Mouse (Mus musculus): ENCODE data around the gene Sox8. TPM values are rescaled to one million over a fixed set of nuclear protein-coding genes. Genes with fewer than 3 reads are reported as not detected.

Gene Sox8
- polyA plus RNA-seq, 1 experiment from 2014 or later, result 7.9 TPM

DNA sequence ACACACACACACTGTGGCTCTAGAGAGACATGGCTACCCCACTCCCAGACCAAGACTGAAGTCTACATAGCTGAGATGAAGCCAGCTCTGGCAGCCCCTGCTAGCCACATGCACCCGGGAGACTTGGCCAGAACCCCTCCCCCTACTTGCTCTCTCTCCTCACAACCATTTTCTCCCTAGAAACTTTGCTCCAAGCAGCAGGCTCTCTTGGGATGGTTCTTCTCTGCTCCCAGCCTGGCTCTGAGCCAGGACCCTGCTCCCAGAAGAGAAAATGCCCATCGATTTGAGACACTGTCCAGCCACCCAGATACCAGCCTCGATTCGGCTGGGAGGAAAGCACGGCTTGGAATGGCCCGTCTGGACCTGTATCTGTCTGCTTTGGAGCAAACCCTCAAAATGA lies 5.2 kb downstream of the Sox8 start:
- Histone ChIP-seq H3K4me3 (replicated peaks) (no peak overlapping the region), H3K4me2 (replicated peaks) (no peak overlapping the region; the same call in 1 of the 2 replicates), H3K4me1 (replicated peaks) (peaks cover 68% of the 10 kb centered on the region), H3K9ac (replicated peaks) (no peak overlapping the region), H3K9me3 (no peaks in the 10 kb centered on the region), H3K36me3 (no peaks in the 10 kb centered on the region), H3K27me3 (peaks cover 41% of the 10 kb centered on the region), H3K27ac (peak overlapping the region; percentile 47; the same call in 1 of the 2 replicates)
- no peak for ATAC-seq
- WGBS, result 24% methylated on average over 6 of the region's 6 CpGs

DNA sequence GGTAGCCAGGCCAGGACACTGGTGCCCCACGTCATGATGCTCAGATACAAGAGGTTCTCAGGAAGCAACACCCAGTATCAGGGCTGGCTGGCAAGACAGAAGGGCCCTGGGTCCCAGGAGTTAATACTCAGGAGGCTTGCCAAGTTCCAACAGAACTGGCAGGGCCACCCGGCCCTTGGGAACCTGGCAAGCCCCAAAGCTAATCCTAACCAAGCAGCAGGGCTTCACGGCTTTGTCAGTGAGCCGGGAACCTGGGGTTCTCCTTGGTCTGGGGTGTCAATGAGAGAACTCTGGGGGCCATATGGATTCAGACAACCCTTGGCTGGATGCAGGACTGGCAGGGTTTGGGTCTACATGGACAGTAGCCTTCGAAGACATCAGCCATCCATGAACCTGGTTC lies 6.0 kb downstream of the Sox8 start:
- Histone ChIP-seq H3K27me3 (peaks cover 33% of the 10 kb centered on the region), H3K4me2 (replicated peaks) (no peak overlapping the region), H3K9me3 (no peaks in the 10 kb centered on the region), H3K36me3 (no peaks in the 10 kb centered on the region), H3K27ac (no peak overlapping the region), H3K4me3 (replicated peaks) (no peak overlapping the region), H3K9ac (replicated peaks) (no peak overlapping the region), H3K4me1 (replicated peaks) (peaks cover 63% of the 10 kb centered on the region)
- WGBS, result 75% methylated on average over 5 of the region's 5 CpGs
- no peak for ATAC-seq

DNA sequence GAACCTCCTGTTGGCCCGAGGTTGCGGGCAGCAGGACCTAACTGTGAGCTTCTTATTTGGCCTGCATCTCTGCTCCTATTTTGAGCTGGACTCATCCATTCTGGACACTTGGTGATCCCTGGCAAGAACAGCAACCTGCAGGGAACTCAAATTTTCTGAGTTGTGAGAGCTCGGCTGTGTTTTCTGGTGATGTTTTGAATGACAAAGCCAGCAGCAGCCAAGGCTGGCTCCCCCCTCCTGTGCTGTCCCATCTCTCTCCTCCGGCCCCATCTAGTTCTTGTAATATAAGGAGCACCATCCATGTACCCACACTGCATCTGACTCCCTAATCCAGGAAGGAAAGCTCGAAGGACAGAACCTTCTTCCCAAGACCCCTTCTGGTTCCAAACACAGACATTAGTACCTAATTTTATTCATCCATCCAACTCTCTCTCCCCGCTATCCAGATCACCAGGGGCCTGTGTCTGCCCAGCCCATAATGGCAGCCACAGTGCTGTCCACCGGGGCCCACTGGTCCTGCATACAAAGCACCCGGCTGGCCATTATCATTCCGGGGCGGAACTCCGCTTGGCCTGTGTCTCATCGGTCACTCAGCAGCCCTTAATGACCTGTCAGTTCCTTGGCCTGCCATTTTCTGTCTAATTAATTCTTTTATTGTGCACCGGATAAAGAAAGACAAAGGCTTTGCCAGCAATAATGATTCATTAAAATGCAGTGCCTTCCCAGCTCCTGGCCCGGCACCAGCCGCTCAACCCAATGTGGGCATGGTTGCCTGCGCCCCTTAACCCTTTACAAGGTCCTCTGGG lies 9.1 kb downstream of the Sox8 start:
- Histone ChIP-seq H3K4me3 (replicated peaks) (no peak overlapping the region), H3K27ac (peak overlapping the region; percentile 84), H3K4me2 (replicated peaks) (no peak overlapping the region), H3K4me1 (replicated peaks) (peaks cover 55% of the 10 kb centered on the region), H3K9me3 (no peaks in the 10 kb centered on the region), H3K9ac (replicated peaks) (no peak overlapping the region), H3K36me3 (no peaks in the 10 kb centered on the region), H3K27me3 (peaks cover 5% of the 10 kb centered on the region; the same call in 1 of the 2 replicates)
- peak; percentile 86 for ATAC-seq
- WGBS, result 24% methylated on average over 16 of the region's 16 CpGs

GRCm38 (mm10) chr17:25560554-25561222 lies 9.8 kb downstream of the Sox8 start:
- ATAC-seq, result no peak
- Histone ChIP-seq H3K4me3 (replicated peaks) (no peak overlapping the region), H3K27me3 (peaks cover 5% of the 10 kb centered on the region; the same call in 1 of the 2 replicates), H3K4me1 (replicated peaks) (peaks cover 58% of the 10 kb centered on the region), H3K27ac (peak overlapping the region; percentile 84), H3K4me2 (replicated peaks) (no peak overlapping the region), H3K36me3 (no peaks in the 10 kb centered on the region), H3K9me3 (no peaks in the 10 kb centered on the region), H3K9ac (replicated peaks) (no peak overlapping the region)
- 60% methylated on average over 5 of the region's 5 CpGs for WGBS

DNA sequence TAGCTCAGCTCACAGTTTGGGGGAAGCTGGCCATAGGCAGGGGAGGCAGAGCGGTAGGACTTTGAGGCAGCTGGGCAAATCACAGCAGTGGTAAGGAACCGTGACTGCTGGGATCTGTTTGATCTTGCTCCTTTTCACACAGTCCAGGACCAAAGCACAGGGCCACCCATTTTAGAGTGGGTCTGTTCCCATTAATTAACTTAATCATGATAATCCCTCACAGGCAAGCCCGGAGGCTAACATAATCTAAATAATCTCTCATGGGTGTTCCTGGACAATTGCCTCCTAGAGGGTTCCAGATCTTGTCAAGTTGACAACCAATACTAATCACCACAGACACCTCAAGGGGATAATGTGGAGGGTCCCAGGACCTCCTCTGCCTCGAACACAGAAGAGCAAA lies 10.9 kb downstream of the Sox8 start:
- H3K4me2 ChIP-seq (replicated peaks), result no peak overlapping the region
- H3K9me3 ChIP-seq, result no peaks in the 10 kb centered on the region
- peaks cover 57% of the 10 kb centered on the region for H3K4me1 ChIP-seq (replicated peaks)
- H3K4me3 ChIP-seq (replicated peaks), result no peak overlapping the region
- 12% methylated on average over 4 of the region's 4 CpGs for WGBS
- no peak for ATAC-seq
- no peaks in the 10 kb centered on the region for H3K36me3 ChIP-seq
- H3K9ac ChIP-seq (replicated peaks), result no peak overlapping the region
- H3K27me3 ChIP-seq, result peaks cover 10% of the 10 kb centered on the region
- no peak overlapping the region for H3K27ac ChIP-seq

- peak; percentile 71 for ATAC-seq
- peak overlapping the region; percentile 80 for H3K27ac ChIP-seq
- WGBS, result 14% methylated on average over 21 of the region's 21 CpGs
- no peaks in the 10 kb centered on the region for H3K36me3 ChIP-seq
- peak overlapping the region; percentile 63 for H3K9ac ChIP-seq (replicated peaks)
- peak overlapping the region; percentile 34 for H3K4me3 ChIP-seq (replicated peaks)
- peak overlapping the region; percentile 70 for H3K4me2 ChIP-seq (replicated peaks)
- no peaks in the 10 kb centered on the region for H3K9me3 ChIP-seq
- peaks cover 7% of the 10 kb centered on the region for H3K27me3 ChIP-seq
- peaks cover 48% of the 10 kb centered on the region for H3K4me1 ChIP-seq (replicated peaks)
Observed at GRCm38 (mm10) chr17:25556630-25557354, 13.7 kb downstream of the Sox8 start.

GRCm38 (mm10) chr17:25555666-25556629 lies 14.5 kb downstream of the Sox8 start:
- peak; percentile 73 for ATAC-seq
- WGBS, result 6% methylated on average over 29 of the region's 29 CpGs

GRCm38 (mm10) chr17:25555159-25555558 lies 15.3 kb downstream of the Sox8 start:
- no peak overlapping the region for H3K27ac ChIP-seq
- WGBS, result 61% methylated on average over 3 of the region's 3 CpGs
- no peak overlapping the region for H3K9ac ChIP-seq (replicated peaks)

More at GRCm38 (mm10) chr17:25555666-25556629, 14.5 kb downstream of the Sox8 start:
- Histone ChIP-seq H3K36me3 (no peaks in the 10 kb centered on the region), H3K4me3 (replicated peaks) (peak overlapping the region; percentile 34), H3K9me3 (no peaks in the 10 kb centered on the region), H3K4me2 (replicated peaks) (peak overlapping the region; percentile 70), H3K27ac (peak overlapping the region; percentile 80), H3K27me3 (peaks cover 7% of the 10 kb centered on the region), H3K4me1 (replicated peaks) (peaks cover 39% of the 10 kb centered on the region), H3K9ac (replicated peaks) (peak overlapping the region; percentile 63)

GRCm38 (mm10) chr17:25551313-25551712 lies 19.2 kb downstream of the Sox8 start:
- ATAC-seq, result no peak
- 90% methylated on average over 11 of the region's 11 CpGs for WGBS

More at GRCm38 (mm10) chr17:25555159-25555558, 15.3 kb downstream of the Sox8 start:
- Histone ChIP-seq H3K9me3 (no peaks in the 10 kb centered on the region), H3K36me3 (no peaks in the 10 kb centered on the region), H3K4me3 (replicated peaks) (no peak overlapping the region), H3K4me1 (replicated peaks) (peaks cover 33% of the 10 kb centered on the region), H3K4me2 (replicated peaks) (no peak overlapping the region), H3K27me3 (peaks cover 7% of the 10 kb centered on the region)
- no peak for ATAC-seq

GRCm38 (mm10) chr17:25550020-25550419 lies 20.5 kb downstream of the Sox8 start:
- Histone ChIP-seq H3K9ac (replicated peaks) (no peak overlapping the region), H3K9me3 (no peaks in the 10 kb centered on the region), H3K4me3 (replicated peaks) (no peak overlapping the region), H3K4me2 (replicated peaks) (no peak overlapping the region), H3K36me3 (no peaks in the 10 kb centered on the region), H3K4me1 (replicated peaks) (0 out of 2 replicates have a peak, but pooled peaks cover under 1% of the 10 kb centered on the region), H3K27ac (no peak overlapping the region), H3K27me3 (peaks cover 3% of the 10 kb centered on the region)
- 83% methylated on average over 5 of the region's 5 CpGs for WGBS
- ATAC-seq, result no peak

More at GRCm38 (mm10) chr17:25551313-25551712, 19.2 kb downstream of the Sox8 start:
- H3K4me1 ChIP-seq (replicated peaks), result peaks cover 13% of the 10 kb centered on the region
- peaks cover 7% of the 10 kb centered on the region for H3K27me3 ChIP-seq
- H3K4me3 ChIP-seq (replicated peaks), result no peak overlapping the region
- no peaks in the 10 kb centered on the region for H3K36me3 ChIP-seq
- H3K9ac ChIP-seq (replicated peaks), result no peak overlapping the region
- H3K27ac ChIP-seq, result no peak overlapping the region
- H3K9me3 ChIP-seq, result no peaks in the 10 kb centered on the region
- no peak overlapping the region for H3K4me2 ChIP-seq (replicated peaks)

GRCm38 (mm10) chr17:25547026-25547425 lies 23.5 kb downstream of the Sox8 start:
- ATAC-seq, result no peak
- H3K36me3 ChIP-seq, result no peaks in the 10 kb centered on the region
- no peak overlapping the region for H3K9ac ChIP-seq (replicated peaks)
- H3K27me3 ChIP-seq, result peaks cover 2% of the 10 kb centered on the region; the same call in 1 of the 2 replicates
- no peaks in the 10 kb centered on the region for H3K9me3 ChIP-seq
- no peak overlapping the region for H3K4me3 ChIP-seq (replicated peaks)
- H3K4me1 ChIP-seq (replicated peaks), result no peaks in the 10 kb centered on the region
- no peak overlapping the region for H3K27ac ChIP-seq
- WGBS, result 47% methylated on average over 3 of the region's 3 CpGs
- H3K4me2 ChIP-seq (replicated peaks), result no peak overlapping the region
